Mouse (Mus musculus) gastrocnemius, postnatal 36 days (tissue): Measurements from ENCODE around the gene Fbxl20. TPM values are rescaled to one million over a fixed set of nuclear protein-coding genes. Genes with fewer than 3 reads are reported as not detected.
"Not testable (repeated sequence)": the region's sequence is repeated elsewhere in the genome, so short reads cannot be mapped to it uniquely, and the experiment has no call there.

ENCODE experiments used
- DNase-seq, 2 experiments: peaks; one replicate each; pipeline ENCODE4 v3.0.0; 2022
- intact Hi-C: fragments of 180-260 bp; cut with DNase I; formaldehyde crosslinking; loops from one replicate; pipeline ENCODE4 v1.15.1; 2025
- long read RNA-seq, 2 experiments: library from polyadenylated mRNA; stranded (forward); transcript quantifications; one replicate each; pipeline ENCODE4 v2.0.0; 2021
- total RNA-seq, 2 experiments: library from RNA; stranded (reverse); gene quantifications; 2 replicates each; pipeline ENCODE4 v1.2.3; 2021

Fbxl20 gene
- 10 to 100 TPM in 1 of 2 experiments, 1 to 10 TPM in 1; 7.8 to 14.2 TPM for total RNA-seq
- long read RNA-seq, experiment 1, full-length matches to known transcripts = 3 of 6 reads
- long read RNA-seq, experiment 1, partial matches to known transcripts = 1 of 6 reads
- long read RNA-seq, experiment 1, other reads (novel, unspliced or antisense) = 2 of 6 reads
- long read RNA-seq, experiment 2, full-length matches to known transcripts = 3 of 5 reads
- long read RNA-seq, experiment 2, partial matches to known transcripts = 0 of 5 reads
- long read RNA-seq, experiment 2, other reads (novel, unspliced or antisense) = 2 of 5 reads

- peak; percentile 82 to 86 for DNase-seq
- intact Hi-C loops = no loop called here
Observed at GRCm38 (mm10) chr11:98149786-98150624, at the start of gene Fbxl20. TSS of gene Fbxl20 (minus strand) at chr11:98150403.

GRCm38 (mm10) chr11:98192901-98193805 is 43.0 kb upstream of the Fbxl20 start, which contains the start of gene Med1:
TSS of gene Med1 (minus strand) at chr11:98193293.
- DNase-seq = peak; percentile 84 to 86
- intact Hi-C loops = loop anchor here (5.0 kb wide), 1 partner anchor 36 kb away; no protein-coding TSS in a partner anchor

- DNase-seq = no peak
- intact Hi-C loops = loop anchor here (5.0 kb wide), 1 partner anchor 34 kb away; no protein-coding TSS in a partner anchor
Observed at GRCm38 (mm10) chr11:98190820-98191219, 40.6 kb upstream of the Fbxl20 start.

- no peak for DNase-seq
- intact Hi-C loops = no loop called here
Observed at GRCm38 (mm10) chr11:98187640-98188395, 37.6 kb upstream of the Fbxl20 start.

GRCm38 (mm10) chr11:98182149-98182548 is 31.9 kb upstream of the Fbxl20 start:
- intact Hi-C loops, DNase-seq: not testable (repeated sequence)

- DNase-seq = no peak
- intact Hi-C loops = no loop called here
Observed at GRCm38 (mm10) chr11:98168400-98168799, 18.2 kb upstream of the Fbxl20 start.

GRCm38 (mm10) chr11:98155094-98155493 is 4.9 kb upstream of the Fbxl20 start:
- DNase-seq = no peak
- intact Hi-C loops = loop anchor here (5.0 kb wide), 1 partner anchor 37 kb away; the partner anchor contains the start of gene Med1

GRCm38 (mm10) chr11:98150625-98151156 is 488 bp upstream of the Fbxl20 start:
- no peak for DNase-seq
- intact Hi-C loops = no loop called here

- intact Hi-C loops = no loop called here
- DNase-seq = peak; percentile 91 to 92
Observed at GRCm38 (mm10) chr11:98149304-98149750, 876 bp downstream of the Fbxl20 start.

- DNase-seq = peak in 1 of 2 experiments; percentile 39
- intact Hi-C loops = no loop called here
Observed at GRCm38 (mm10) chr11:98148551-98149301, 1.5 kb downstream of the Fbxl20 start.

GRCm38 (mm10) chr11:98145856-98146255 is 4.3 kb downstream of the Fbxl20 start:
- DNase-seq = no peak
- intact Hi-C loops = no loop called here

GRCm38 (mm10) chr11:98142545-98142944 is 7.7 kb downstream of the Fbxl20 start:
- DNase-seq = no peak
- intact Hi-C loops = no loop called here

- intact Hi-C loops = no loop called here
Observed at GRCm38 (mm10) chr11:98138894-98139293, 11.3 kb downstream of the Fbxl20 start.

GRCm38 (mm10) chr11:98137836-98138235 is 12.4 kb downstream of the Fbxl20 start:
- intact Hi-C loops = no loop called here
- no peak for DNase-seq

More at GRCm38 (mm10) chr11:98138894-98139293, 11.3 kb downstream of the Fbxl20 start:
- no peak for DNase-seq

GRCm38 (mm10) chr11:98134951-98135350 is 15.3 kb downstream of the Fbxl20 start:
- DNase-seq = no peak
- intact Hi-C loops = no loop called here

GRCm38 (mm10) chr11:98123424-98123823 is 26.8 kb downstream of the Fbxl20 start:
- intact Hi-C loops = no loop called here
- no peak for DNase-seq

GRCm38 (mm10) chr11:98114363-98114762 is 35.8 kb downstream of the Fbxl20 start:
- intact Hi-C loops = no loop called here
- DNase-seq = no peak

- intact Hi-C loops = no loop called here
- no peak for DNase-seq
Observed at GRCm38 (mm10) chr11:98113504-98113903, 36.7 kb downstream of the Fbxl20 start.
